Mouse (Mus musculus) embryonic facial prominence, embryonic 15.5 days (tissue): Measurements from ENCODE around the gene Pgp. TPM values are rescaled to one million over a fixed set of nuclear protein-coding genes. Genes with fewer than 3 reads are reported as not detected.

Source experiments
- ATAC-seq: fragments of 200-750 bp; cut with Nextera tagmentation; 2 replicates; pipeline ENCODE4 v1.8.0; 2017; ENCODE audit warnings: low read depth, moderate TSS enrichment; ENCODE audit not compliant: insufficient number of reproducible peaks, low FRiP score, low TSS enrichment
- H3K27ac ChIP-seq: fragments of 300-500 bp; sonication (generic); replicated peaks from 2 replicates; pipeline ENCODE4 v1.5.1; 2015; ENCODE audit warnings: mild to moderate bottlenecking, inconsistent platforms
- H3K27me3 ChIP-seq: fragments of 300-500 bp; sonication (generic); 2 replicates; pipeline ENCODE4 v1.6.1; 2015; ENCODE audit warnings: inconsistent platforms
- H3K36me3 ChIP-seq: fragments of 300-500 bp; sonication (generic); 2 replicates; pipeline ENCODE4 v1.6.1; 2015; ENCODE audit warnings: mild to moderate bottlenecking, inconsistent platforms
- H3K4me1 ChIP-seq: fragments of 300-500 bp; sonication (generic); 2 replicates; pipeline ENCODE4 v1.6.1; 2015; ENCODE audit warnings: inconsistent platforms
- H3K4me2 ChIP-seq: fragments of 300-500 bp; sonication (generic); replicated peaks from 2 replicates; pipeline ENCODE4 v1.6.1; 2015; ENCODE audit warnings: mild to moderate bottlenecking, inconsistent platforms
- H3K4me3 ChIP-seq: fragments of 300-500 bp; sonication (generic); replicated peaks from 2 replicates; pipeline ENCODE4 v1.5.1; 2015; ENCODE audit warnings: mild to moderate bottlenecking, inconsistent platforms
- H3K9ac ChIP-seq: fragments of 300-500 bp; sonication (generic); 2 replicates; pipeline ENCODE4 v1.6.1; 2015; ENCODE audit warnings: inconsistent platforms
- H3K9me3 ChIP-seq: fragments of 300-500 bp; sonication (generic); replicated peaks from 2 replicates; pipeline ENCODE4 v1.6.1; 2016; ENCODE audit warnings: inconsistent platforms
- WGBS: fragments of 180-500 bp; shearing (Covaris S2); methylation state at CpG from one replicate; pipeline ENCODE4 v1.1.7; 2015; 5-methylcytosine and 5-hydroxymethylcytosine counted together
- polyA plus RNA-seq: library from polyadenylated mRNA; unstranded; fragments of >200 nt; fragmentation: Nextera tagmentation; extraction: Ambion mirVana; gene quantifications from 2 replicates; pipeline ENCODE4 v1.2.1, GENCODE M21; 2015

Gene Pgp
- polyA plus RNA-seq, 1 experiment from 2014 or later, result 48.9 TPM

GRCm38 (mm10) chr17:24477053-24477984 is 7.1 kb downstream of the Pgp start:
- H3K9ac ChIP-seq, result no peak overlapping the region; the same call in 1 of the 2 replicates
- H3K27ac ChIP-seq, result no peak overlapping the region
- no peak for ATAC-seq
- H3K4me3 ChIP-seq, result peak overlapping the region; percentile 87; the same call in 1 of the 2 replicates
- peaks cover 40% of the 10 kb centered on the region for H3K36me3 ChIP-seq
- peaks cover 19% of the 10 kb centered on the region for H3K4me1 ChIP-seq
- H3K4me2 ChIP-seq, result no peak overlapping the region
- 85% methylated on average over 20 of the region's 20 CpGs for WGBS
- no peaks in the 10 kb centered on the region for H3K9me3 ChIP-seq
- H3K27me3 ChIP-seq, result no peaks in the 10 kb centered on the region

GRCm38 (mm10) chr17:24477985-24478600 is 7.9 kb downstream of the Pgp start:
- 46% methylated on average over 11 of the region's 11 CpGs for WGBS
- H3K4me2 ChIP-seq, result peak overlapping the region; percentile 61
- H3K27me3 ChIP-seq, result no peaks in the 10 kb centered on the region
- peak overlapping the region; percentile 98; the same call in 1 of the 2 replicates for H3K27ac ChIP-seq
- H3K9me3 ChIP-seq, result no peaks in the 10 kb centered on the region
- no peak for ATAC-seq
- H3K36me3 ChIP-seq, result peaks cover 37% of the 10 kb centered on the region
- H3K4me1 ChIP-seq, result peaks cover 12% of the 10 kb centered on the region
- H3K4me3 ChIP-seq, result peak overlapping the region; percentile 87
- peak overlapping the region; percentile 77 for H3K9ac ChIP-seq

GRCm38 (mm10) chr17:24478663-24479380 is 8.6 kb downstream of the Pgp start, which contains the start of gene Mlst8:
Gene Mlst8 (minus strand): TSS chr17:24479078.
- H3K4me2 ChIP-seq, result peak within 1 kb of the TSS; percentile 61
- H3K9ac ChIP-seq, result peak within 1 kb of the TSS; percentile 77
- H3K27me3 ChIP-seq, result no peaks in the 10 kb centered on the region
- H3K36me3 ChIP-seq, result peaks cover 36% of the 10 kb centered on the region
- H3K27ac ChIP-seq, result peak within 1 kb of the TSS; percentile 98
- no peaks in the 10 kb centered on the region for H3K9me3 ChIP-seq
- peaks cover 12% of the 10 kb centered on the region for H3K4me1 ChIP-seq
- peak; percentile 92 for ATAC-seq
- peak within 1 kb of the TSS; percentile 87 for H3K4me3 ChIP-seq
- under 1% methylated on average over 48 of the region's 48 CpGs for WGBS

DNA sequence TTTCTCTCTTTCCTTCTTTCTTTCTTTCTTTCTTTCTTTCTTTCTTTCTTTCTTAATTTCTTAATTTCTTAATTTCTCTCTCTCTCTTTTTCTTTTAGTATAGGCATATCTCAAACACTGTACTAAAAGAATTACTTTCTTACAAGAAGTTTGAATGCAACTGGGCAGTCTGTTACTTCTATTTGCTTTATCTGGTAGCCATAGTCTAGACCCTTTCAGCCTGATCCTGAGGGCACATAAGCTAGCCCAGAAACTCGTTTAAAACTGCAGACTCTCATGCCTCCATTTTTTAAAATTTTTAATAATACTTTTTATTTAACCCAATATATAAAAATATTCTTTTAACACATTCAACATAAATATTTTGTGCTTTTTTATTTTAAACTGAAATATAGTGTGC is 9.2 kb downstream of the Pgp start:
- H3K4me1 ChIP-seq, result peaks cover 12% of the 10 kb centered on the region
- ATAC-seq, result no peak
- 0 out of 2 replicates have a peak overlapping the region, but pooled peaks have one; percentile 61 for H3K4me2 ChIP-seq
- H3K9me3 ChIP-seq, result no peaks in the 10 kb centered on the region
- 0 out of 2 replicates have a peak overlapping the region, but pooled peaks have one; percentile 48 for H3K27ac ChIP-seq
- peaks cover 31% of the 10 kb centered on the region for H3K36me3 ChIP-seq
- peak overlapping the region; percentile 87 for H3K4me3 ChIP-seq
- no peaks in the 10 kb centered on the region for H3K27me3 ChIP-seq
- WGBS, result 15% methylated on average over 1 of the region's 1 CpGs
- H3K9ac ChIP-seq, result no peak overlapping the region

DNA sequence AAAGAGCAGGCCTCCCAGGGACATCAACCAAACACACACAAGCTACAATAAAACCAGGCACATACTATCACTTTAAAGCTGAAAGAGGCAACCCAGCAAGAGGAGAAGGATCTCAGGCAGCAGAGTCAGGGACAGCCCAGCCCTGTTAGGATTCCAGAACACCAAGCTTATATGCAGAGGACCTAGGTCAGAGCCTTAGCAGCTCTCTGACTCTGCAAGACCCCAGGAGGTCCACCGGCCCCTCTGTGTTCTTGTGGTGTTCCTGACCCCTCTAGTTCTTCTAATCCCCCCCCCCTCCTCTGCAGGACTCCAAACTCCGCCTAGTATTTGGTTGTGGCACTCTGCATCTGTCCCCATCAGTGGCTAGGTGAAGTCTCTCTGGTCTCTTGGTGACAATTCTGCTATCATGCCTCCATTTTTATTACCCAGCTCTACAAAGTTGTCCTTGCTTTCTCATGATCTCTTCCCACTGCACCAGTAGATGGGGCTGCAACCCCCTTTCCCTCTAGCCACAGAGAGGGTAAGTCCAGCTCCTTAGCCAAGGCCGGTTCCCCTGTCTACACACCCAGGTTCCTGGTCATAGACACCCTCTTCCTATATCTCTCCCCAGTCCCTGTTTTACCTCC is 10.1 kb downstream of the Pgp start:
- Histone ChIP-seq H3K4me3 (no peak overlapping the region), H3K9me3 (no peaks in the 10 kb centered on the region), H3K4me1 (peaks cover 13% of the 10 kb centered on the region), H3K27me3 (no peaks in the 10 kb centered on the region), H3K36me3 (peaks cover 22% of the 10 kb centered on the region), H3K4me2 (no peak overlapping the region), H3K27ac (no peak overlapping the region), H3K9ac (no peak overlapping the region)
- ATAC-seq, result no peak
- WGBS, result 45% methylated on average over 3 of the region's 3 CpGs

GRCm38 (mm10) chr17:24481027-24481815 is 11.0 kb downstream of the Pgp start:
- no peak overlapping the region for H3K9ac ChIP-seq

DNA sequence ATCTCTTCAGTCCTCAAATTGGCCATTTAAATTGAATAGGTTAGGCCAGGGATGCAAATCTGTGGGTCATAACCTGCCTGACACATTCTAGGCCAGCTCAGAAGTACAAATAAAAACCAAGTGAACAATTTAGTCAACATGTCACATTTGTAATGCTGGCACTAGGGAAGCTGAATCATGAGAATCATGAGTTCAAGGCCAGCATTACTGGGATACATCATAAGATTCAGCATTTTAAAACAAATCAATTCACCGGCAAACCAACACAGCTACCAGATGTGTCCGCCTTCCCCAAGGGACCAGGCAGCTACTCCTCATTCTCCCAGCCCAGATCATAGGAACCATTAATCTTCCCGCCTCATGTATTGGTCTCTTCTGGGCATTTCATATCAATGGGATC is 13.3 kb downstream of the Pgp start:
- no peak overlapping the region for H3K9ac ChIP-seq
- no peak overlapping the region for H3K4me2 ChIP-seq
- H3K27me3 ChIP-seq, result peaks cover 9% of the 10 kb centered on the region
- H3K27ac ChIP-seq, result no peak overlapping the region
- peaks cover 13% of the 10 kb centered on the region for H3K4me1 ChIP-seq
- H3K9me3 ChIP-seq, result no peaks in the 10 kb centered on the region
- H3K4me3 ChIP-seq, result no peak overlapping the region
- no peak for ATAC-seq
- H3K36me3 ChIP-seq, result no peaks in the 10 kb centered on the region
- WGBS, result 77% methylated on average over 3 of the region's 3 CpGs

More at GRCm38 (mm10) chr17:24481027-24481815, 11.0 kb downstream of the Pgp start:
- Histone ChIP-seq H3K36me3 (peaks cover 13% of the 10 kb centered on the region), H3K4me1 (peaks cover 17% of the 10 kb centered on the region), H3K9me3 (no peaks in the 10 kb centered on the region), H3K27ac (no peak overlapping the region), H3K27me3 (no peaks in the 10 kb centered on the region), H3K4me2 (no peak overlapping the region), H3K4me3 (no peak overlapping the region)
- WGBS, result 93% methylated on average over 20 of the region's 20 CpGs
- ATAC-seq, result no peak

GRCm38 (mm10) chr17:24485090-24485860 is 15.1 kb downstream of the Pgp start:
- no peaks in the 10 kb centered on the region for H3K36me3 ChIP-seq
- H3K9ac ChIP-seq, result no peak overlapping the region
- H3K4me3 ChIP-seq, result no peak overlapping the region
- peaks cover 22% of the 10 kb centered on the region for H3K27me3 ChIP-seq
- no peaks in the 10 kb centered on the region for H3K9me3 ChIP-seq
- ATAC-seq, result no peak
- no peak overlapping the region for H3K27ac ChIP-seq
- H3K4me1 ChIP-seq, result peaks cover 22% of the 10 kb centered on the region
- no peak overlapping the region for H3K4me2 ChIP-seq
- 45% methylated on average over 11 of the region's 11 CpGs for WGBS

GRCm38 (mm10) chr17:24488186-24488661 is 18.0 kb downstream of the Pgp start, which contains the start of gene Caskin1:
Gene Caskin1 (plus strand): TSS chr17:24488601.
- Histone ChIP-seq H3K27ac (0 out of 2 replicates have a peak within 1 kb of the TSS, but pooled peaks have one; percentile 34), H3K9ac (peak within 1 kb of the TSS; percentile 68), H3K4me1 (peaks cover 22% of the 10 kb centered on the region), H3K4me3 (peak within 1 kb of the TSS; percentile 68), H3K36me3 (no peaks in the 10 kb centered on the region), H3K4me2 (peak within 1 kb of the TSS; percentile 98), H3K27me3 (peaks cover 23% of the 10 kb centered on the region), H3K9me3 (no peaks in the 10 kb centered on the region)
- 1% methylated on average over 45 of the region's 45 CpGs for WGBS
- peak; percentile 25; the same call in 1 of the 2 replicates for ATAC-seq
